Mouse (Mus musculus) G1E-ER4 (cell line): ENCODE measurements around the gene Fbxo45. TPM values are rescaled to one million over a fixed set of nuclear protein-coding genes. Genes with fewer than 3 reads are reported as not detected.

ENCODE experiments used
- GATA1 ChIP-seq: IDR thresholded peaks from one replicate; pipeline ENCODE4 v1.8.0; 2012; ENCODE audit warnings: low read length, inconsistent platforms
- polyA plus RNA-seq: library from polyadenylated mRNA; stranded (reverse); fragments of >175 nt; gene quantifications from 2 replicates; pipeline ENCODE4 v1.2.3, GENCODE M21; 2012

Fbxo45 gene
- 6.3 and 9.0 TPM in 2 replicates for polyA plus RNA-seq

DNA sequence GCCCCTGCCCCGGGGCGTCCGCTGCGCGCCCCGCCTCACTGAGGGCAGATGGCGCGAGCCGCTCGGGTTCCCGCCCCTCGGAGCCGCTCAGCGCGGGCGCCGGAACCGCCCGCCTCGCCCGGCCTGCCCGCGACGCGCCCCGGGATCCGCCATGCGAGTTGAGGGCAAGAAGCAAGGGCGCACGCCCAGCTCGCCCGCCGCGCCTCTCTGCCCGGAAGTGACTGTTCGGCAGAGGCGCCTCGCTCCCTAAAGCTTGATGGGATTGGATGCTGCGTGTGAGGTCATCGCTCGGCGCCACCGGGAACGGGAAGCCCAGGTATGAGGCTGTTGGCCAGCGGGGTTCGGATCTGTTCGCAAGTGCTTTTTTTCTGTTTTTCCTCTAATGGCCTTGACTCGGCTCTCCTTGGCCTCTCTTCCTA lies at the start of gene Fbxo45, which contains the start of gene Wdr53:
Gene Fbxo45 (minus strand): TSS at position 207 of the 419 bp plus-strand sequence.
Gene Wdr53 (plus strand): TSS at position 276 of the 419 bp plus-strand sequence.
- TF ChIP-seq GATA1, result no peak

DNA sequence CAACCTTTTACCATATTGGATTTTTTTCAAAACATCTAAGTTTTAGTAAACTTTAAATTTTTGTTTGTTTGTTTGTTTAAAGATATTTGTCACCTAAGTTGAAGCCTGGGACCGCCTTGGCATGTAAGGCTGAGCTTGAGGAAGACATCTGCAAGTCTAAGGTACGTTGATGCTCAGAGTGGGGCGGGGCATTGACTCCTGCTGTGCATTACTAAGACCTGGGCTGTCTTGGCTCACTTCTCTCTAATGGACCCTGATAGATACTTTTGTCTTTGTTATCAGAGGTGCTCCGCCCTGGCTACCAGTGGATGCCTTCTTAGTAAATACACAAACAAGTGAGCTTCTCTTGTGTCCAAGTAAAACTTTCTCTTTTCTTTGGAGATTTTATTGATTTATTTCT lies 44.9 kb upstream of the Fbxo45 start:
- TF ChIP-seq GATA1, result no peak

DNA sequence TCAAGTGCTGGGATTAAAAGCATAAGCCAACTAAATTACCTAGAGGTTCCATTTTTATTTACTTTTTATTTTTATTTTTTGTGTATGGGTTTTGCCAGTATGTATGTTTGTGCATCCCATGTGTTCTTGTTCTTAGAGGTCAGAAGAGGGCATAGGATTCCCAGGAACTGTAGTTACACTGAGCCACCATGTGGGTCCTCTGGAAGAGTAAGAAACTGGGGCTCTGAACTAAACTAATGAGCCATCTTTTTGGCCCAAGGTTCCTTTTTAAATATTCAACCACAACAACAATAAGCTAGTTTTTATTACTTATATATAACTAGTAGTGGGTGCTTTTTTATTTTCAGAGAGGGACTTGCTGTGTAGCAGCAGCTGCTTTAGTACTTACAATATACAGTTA lies 35.6 kb upstream of the Fbxo45 start:
- no peak for TF ChIP-seq GATA1

DNA sequence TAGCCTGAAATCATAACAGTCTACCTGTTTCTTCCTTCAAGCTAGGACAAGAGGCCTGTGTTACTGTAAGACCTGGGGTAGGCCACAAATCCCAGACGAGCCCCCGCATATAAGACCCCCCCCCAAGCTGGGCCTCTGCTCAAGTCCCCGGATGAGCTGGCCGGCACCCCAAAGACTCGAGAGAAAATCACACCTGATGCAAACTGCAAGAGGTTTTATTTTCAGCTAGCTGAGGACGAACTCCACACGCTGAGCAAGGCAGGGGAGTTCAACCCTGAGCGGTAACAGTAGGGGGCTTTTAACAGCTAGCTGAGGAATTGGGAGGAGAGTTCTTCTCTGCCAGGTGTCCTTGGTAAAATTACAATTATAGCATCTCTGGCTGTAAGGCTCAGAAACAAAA lies 33.3 kb upstream of the Fbxo45 start:
- no peak for TF ChIP-seq GATA1

DNA sequence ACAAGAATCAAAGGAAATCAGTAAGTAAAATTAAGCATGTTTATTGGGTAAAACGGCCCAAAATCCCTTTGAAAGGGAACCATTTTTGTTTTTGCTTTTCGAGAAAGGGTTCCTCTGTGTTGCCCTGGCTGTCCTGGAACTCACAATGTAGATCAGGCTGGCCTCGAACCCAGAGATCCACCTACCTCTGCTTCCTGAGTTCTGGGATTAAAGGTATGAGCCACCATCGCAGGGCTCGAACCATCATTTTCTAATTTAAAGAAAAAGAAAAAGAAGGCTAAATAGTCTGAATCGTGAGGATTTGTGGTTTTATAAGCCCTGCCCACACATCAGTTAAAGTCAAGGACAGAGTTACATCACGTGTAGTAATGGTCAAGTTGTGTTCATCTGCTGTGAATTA lies 31.4 kb upstream of the Fbxo45 start:
- no peak for TF ChIP-seq GATA1

DNA sequence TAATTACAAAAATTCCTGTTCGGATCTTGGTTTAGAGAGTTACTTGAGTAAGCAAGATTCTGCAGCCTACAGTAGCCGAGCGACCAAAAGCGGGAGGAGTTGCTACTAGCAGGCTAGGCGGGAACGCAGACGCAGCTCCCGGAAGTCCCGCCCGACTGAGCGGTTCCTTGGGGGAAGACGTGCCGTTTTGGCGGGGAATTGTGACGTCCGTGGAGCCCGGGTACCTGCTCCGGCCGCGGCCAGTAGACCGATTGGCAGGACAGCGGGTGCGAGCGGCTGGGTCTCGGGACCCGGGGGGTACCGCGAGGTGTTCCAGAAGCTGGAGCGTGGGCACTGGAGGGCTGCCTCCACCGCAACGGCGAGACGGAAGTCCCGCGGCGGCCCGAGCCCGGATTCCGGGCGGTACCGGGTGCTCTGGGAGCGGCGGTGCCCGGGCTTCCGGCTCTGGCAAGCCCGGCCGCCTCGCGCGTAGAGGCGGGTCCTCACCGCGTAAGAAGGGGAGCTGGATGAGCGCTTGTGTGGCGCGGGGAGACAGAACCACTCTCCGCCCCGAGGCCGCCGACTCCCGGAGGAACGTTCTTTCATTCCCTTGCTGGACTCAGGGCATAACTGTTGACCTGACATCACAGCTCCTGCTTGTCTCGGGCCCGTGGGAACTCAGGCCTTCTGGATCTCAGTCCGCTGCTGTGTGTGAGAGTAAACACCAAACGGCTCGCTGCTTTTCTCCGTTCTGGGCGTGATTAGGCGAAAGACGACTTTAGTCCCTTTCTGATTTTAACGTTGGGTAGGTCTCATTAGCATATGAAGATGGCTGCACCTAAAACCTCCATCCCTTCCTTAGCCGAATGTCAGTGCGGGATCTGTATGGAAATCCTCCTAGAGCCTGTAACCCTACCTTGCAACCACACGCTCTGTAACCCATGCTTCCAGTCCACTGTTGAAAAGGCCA lies 30.6 kb upstream of the Fbxo45 start, which contains the start of gene Rnf168:
Gene Rnf168 (plus strand): TSS at position 152 of the 949 bp plus-strand sequence.
- TF ChIP-seq GATA1, result no peak

DNA sequence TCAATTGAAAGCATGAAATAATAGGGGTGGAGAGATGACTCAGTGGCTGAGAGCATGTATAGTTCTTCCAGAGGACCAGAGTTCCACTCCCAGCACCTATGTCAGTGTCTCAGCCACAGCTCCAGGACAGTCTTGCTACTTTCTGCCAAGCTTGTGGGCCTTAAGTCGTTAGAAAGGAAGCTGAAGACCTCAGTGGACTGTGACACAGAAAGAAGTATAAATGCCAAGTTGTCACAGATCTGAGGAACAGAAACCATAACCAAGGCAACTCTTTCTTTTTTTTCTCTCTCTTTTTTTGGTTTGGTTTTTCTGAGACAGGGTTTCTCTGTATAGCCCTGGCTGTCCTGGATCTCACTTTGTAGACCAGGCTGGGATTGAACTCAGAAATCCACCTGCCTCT lies 28.9 kb upstream of the Fbxo45 start:
- TF ChIP-seq GATA1, result no peak

DNA sequence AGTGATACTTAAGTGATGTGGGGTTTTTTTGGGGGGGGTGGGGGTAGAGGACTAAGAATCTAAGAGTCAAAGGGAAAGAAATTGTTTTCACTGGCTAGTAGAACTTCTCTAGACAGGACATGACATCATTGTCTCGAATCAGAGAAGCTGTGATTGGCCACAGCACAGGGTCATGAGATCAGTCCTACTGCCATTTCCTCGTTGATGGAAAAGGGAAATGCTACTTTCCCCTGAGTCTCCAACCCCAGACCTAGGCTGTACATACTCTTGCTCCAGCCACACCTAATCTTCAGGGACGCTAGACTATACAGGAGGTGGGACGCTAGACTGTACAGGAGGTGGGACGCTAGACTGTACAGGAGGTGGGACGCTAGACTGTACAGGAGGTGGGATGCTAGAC lies 28.1 kb upstream of the Fbxo45 start:
- no peak for TF ChIP-seq GATA1

DNA sequence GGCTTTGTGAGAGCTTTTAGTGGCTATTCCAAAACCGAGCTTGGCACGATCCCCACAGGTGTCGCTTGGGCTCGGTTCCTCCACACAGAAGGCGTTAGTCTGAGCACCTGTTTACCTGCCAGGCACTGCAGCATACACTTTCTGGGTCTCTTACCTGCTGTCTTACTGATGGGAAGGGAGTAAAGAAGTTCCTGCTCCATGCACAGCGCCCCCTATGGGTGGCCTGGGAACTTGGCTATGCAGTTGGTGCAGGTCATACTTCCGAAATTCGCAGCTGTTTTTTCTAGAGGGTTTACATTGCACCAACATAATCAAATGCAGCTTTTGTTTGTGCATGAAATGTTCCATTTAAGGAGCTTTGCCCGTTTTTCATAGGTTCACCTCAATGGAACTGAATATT lies 26.4 kb upstream of the Fbxo45 start:
- TF ChIP-seq GATA1, result no peak

DNA sequence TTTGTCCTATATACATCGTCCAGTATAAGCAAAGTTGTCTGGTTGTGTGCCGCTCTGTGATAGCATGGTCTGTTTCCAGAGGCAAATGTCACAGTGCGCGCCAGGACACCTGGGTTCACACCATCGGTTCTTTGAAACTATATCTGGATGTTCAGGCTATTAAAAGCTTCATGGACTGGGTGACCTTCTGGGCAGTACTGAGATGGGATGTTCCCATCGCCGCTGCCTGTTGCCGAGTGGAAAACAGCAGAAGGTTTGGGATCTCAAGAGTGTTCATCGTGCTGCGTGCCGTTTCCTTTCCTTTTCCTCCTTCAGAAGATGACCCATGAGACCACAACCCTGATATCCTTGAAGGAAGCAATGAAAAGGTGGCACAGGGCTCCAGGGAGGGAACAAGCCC lies 24.3 kb upstream of the Fbxo45 start, which contains the start of gene Smco1:
Gene Smco1 (plus strand): TSS at position 178 of the 400 bp plus-strand sequence.
- no peak for TF ChIP-seq GATA1

DNA sequence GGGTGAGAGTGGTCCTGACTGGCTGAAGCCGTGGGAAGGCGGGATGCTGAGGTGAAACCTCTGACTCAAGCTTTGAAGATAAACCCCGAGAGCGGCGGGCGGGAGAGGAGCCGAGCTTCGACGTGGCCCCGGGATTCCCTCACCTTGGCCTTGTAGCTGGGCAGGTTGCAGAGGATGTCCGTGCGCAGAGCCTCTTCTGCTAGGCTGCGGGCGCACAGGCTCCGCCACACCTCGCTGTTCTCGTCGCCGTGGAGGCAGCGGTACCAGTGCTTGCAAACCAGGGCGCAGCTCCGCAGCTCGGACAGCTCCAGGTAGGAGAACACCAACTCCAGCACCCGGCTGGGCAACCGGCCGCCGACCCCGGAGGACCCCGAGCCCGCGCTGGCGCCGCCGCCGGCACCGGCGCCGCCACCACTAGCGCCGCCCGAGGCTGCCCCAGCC lies 587 bp downstream of the Fbxo45 start:
- TF ChIP-seq GATA1, result no peak

DNA sequence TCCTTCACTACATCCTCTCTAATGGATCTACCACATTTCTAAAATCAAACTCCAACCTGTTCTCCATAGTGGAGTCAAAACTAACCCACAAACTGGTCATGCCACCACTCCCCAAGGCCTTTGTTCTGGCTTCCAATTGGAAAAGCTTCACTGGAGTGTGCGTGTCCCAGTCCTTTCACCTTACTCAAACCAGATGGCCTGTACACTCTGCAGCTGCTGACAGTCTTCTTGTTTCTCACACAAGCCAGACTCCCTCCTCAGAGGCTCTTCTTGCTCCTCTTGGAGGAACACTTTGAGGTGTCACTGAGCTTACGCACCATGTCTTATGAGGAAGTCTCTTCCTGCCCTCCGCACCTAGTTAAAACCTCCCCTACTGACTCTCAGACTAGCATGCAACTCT lies 3.1 kb downstream of the Fbxo45 start:
- no peak for TF ChIP-seq GATA1

DNA sequence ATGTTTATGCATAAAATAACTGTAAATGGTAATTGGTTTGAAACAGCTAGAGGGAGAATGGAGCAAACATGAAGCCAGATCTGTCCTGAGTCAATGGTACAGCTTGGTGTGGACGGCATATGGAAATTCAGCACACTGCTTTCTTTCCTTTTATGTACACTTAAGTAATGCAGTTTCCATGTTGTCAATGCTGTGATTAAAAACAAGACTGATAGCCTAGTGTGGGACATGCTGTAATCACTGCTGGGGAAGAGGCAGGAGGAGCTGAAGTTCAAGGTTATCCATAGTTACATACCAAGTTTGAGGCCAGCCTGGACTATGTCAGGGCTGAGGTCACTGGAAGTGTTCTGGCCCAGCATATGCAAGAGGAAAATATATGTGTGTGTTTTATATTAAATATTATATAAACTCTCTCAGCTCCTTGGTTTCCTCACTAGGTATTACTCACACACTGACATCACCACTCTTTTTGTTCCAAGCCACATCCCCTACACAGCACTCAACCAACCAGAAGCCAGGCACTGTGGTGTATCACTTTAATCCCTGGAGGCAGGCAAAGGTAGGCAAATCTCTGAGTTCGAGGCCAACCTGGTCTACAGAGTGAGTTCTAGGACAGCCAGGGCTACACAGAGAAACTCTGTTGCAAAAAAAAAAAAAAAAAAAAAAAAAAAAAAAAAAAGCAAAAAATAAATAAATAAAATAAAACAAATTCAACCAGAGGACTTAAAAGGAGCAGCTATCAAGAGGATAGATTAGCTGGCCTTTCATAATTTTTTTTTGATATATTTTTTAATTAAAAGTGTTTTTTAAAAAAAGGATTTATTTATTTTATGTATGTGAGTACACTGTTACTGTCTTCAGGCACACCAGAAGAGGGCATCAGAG lies 7.3 kb downstream of the Fbxo45 start:
- no peak for TF ChIP-seq GATA1

DNA sequence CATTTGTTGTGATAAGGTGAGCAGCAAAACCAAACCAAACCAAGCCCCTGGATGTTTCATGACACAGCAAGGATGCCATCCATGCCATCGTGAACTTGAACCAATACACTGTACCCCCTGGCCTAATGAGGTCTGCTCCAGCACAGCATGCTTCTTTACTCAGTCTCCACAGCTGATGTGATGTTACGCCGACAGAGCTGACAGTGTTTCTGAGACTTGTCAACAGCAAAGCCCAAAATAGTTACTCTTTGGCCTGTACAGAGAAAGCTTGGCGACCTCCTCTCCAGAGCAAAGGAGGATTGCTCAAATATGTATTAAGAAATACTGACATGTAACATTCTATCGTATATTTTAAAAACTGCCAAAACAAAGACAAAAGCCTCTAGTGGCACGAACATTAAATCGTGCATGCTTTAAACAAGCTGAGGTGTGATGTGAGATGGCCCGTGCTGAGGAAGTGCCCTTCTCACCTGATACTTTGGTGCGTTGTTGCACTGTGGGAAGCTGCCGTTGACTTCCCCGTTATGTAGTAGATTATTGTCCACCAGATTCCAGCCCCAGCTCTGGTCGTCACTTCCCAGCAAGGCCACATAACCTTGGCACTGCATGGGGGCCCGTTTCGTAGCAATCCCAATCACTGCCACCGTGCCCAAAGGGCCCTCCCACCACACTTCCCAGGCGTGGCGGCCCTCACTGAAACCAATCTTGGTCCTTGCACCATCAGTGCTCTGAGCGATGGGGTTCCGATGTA lies 8.9 kb downstream of the Fbxo45 start:
- TF ChIP-seq GATA1, result no peak

DNA sequence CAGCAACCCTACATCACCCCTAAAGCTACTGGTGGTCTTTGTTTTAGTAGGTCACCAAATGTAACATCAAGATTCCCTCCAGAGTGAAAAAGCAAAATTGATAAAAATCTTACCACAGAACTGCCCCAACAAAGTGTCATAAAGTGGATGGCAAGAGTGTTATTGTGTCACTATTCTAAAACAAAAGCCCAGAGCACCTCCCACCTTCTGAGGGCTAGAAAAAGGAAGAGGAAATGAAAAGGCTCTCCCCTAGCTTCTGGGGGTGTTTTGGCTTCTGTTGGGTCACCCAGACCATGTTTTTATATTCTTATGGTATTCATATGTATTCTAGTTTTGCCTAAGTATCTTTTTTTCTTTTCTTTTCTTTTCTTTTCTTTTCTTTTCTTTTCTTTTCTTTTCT lies 24.6 kb downstream of the Fbxo45 start:
- TF ChIP-seq GATA1, result no peak
